Mouse (Mus musculus): ENCODE data around the gene Emc9.

GRCm38 (mm10) chr14:55558740-55559448, 26.2 kb downstream of the Emc9 start:
- TF ChIP-seq GATA1 (IDR thresholded peaks at IDR 0.05; ENCODE audit: low read length), result peak; percentile 68
- TF ChIP-seq TAL1 (IDR thresholded peaks at IDR 0.05; ENCODE audit: low read length), result peak; percentile 68

Measured in erythroblast, embryonic 14.5 days (primary cell).